ENCODE assay signal across 8 mouse cellular contexts in genomic region chr1:34121157-34122015, GRCm38 (mm10).
DNase-seq lines count a peak whose midpoint lies in the region; ATAC-seq and TF ChIP-seq lines count a peak whose summit lies in the region.

No protein-coding gene starts in this region.

- no peaks in the 10 kb centered on the region for H3K36me3 ChIP-seq in intestine, embryonic 16.5 days (ENCODE audit: control insufficient read depth, insufficient read depth, low read length)
- H3K36me3 ChIP-seq in liver, embryonic 12.5 days, result no peaks in the 10 kb centered on the region

- peak; percentile 75 for ATAC-seq in intestine, embryonic 16.5 days
- ATAC-seq in liver, embryonic 12.5 days, result no peak

- peaks cover 15% of the 10 kb centered on the region for H3K4me1 ChIP-seq in intestine, embryonic 16.5 days (ENCODE audit: control insufficient read depth, insufficient read depth, low read length)
- peaks cover 2% of the 10 kb centered on the region; the same call in 1 of the 2 replicates for H3K4me1 ChIP-seq in liver, embryonic 12.5 days

- H3K9ac ChIP-seq in intestine, embryonic 16.5 days (ENCODE audit: low read depth, low read length), result peak overlapping the region; percentile 73
- H3K9ac ChIP-seq in liver, embryonic 12.5 days, result no peak overlapping the region

- no peaks in the 10 kb centered on the region for H3K27me3 ChIP-seq in intestine, embryonic 16.5 days (replicated peaks; ENCODE audit: control insufficient read depth, insufficient read depth, low read length)
- H3K27me3 ChIP-seq in liver, embryonic 12.5 days (replicated peaks), result no peaks in the 10 kb centered on the region

- peak overlapping the region; percentile 63 for H3K27ac ChIP-seq in left cerebral cortex, adult 2 months
- peak overlapping the region; percentile 95 for H3K27ac ChIP-seq in intestine, embryonic 16.5 days (ENCODE audit: low read length)
- H3K27ac ChIP-seq in liver, embryonic 12.5 days, result peak overlapping the region; percentile 62; the same call in 1 of the 2 replicates

- TF ChIP-seq CTCF in left cerebral cortex, adult 2 months (IDR thresholded peaks at IDR 0.05), result no peak

- no peaks in the 10 kb centered on the region for H3K9me3 ChIP-seq in intestine, embryonic 16.5 days (ENCODE audit: control insufficient read depth, low read length)
- no peaks in the 10 kb centered on the region for H3K9me3 ChIP-seq in liver, embryonic 12.5 days (replicated peaks)

- intact Hi-C loops in left cerebral cortex, adult 2 months (cut with DNase I), result no loop called here

- peak overlapping the region; percentile 38 for H3K4me3 ChIP-seq in left cerebral cortex, adult 2 months
- H3K4me3 ChIP-seq in intestine, embryonic 16.5 days (ENCODE audit: low read length), result peak overlapping the region; percentile 53
- peak overlapping the region; percentile 3; the same call in 1 of the 2 replicates for H3K4me3 ChIP-seq in liver, embryonic 12.5 days

- peak overlapping the region; percentile 63 for H3K4me2 ChIP-seq in intestine, embryonic 16.5 days (ENCODE audit: low read depth, low read length)
- H3K4me2 ChIP-seq in liver, embryonic 12.5 days, result peak overlapping the region; percentile 43

- WGBS in intestine, embryonic 16.5 days, result 27% methylated on average over 29 of the region's 29 CpGs
- 72% methylated on average over 29 of the region's 29 CpGs for WGBS in liver, embryonic 12.5 days (ENCODE audit: insufficient replicate concordance)

- no peak for DNase-seq in left cerebral cortex, adult 2 months (ENCODE audit: extremely low spot score in 1 of 2, low spot score in 2 of 2)
- DNase-seq in left cerebral cortex, adult 11 months (ENCODE audit: low spot score), result no peak
- peak; percentile 21 to 48 for DNase-seq in adrenal gland, postnatal 4 days (ENCODE audit: low spot score in 2 of 2)
- peak; percentile 76 for DNase-seq in gastrocnemius, postnatal 25 days
- peak; percentile 70 for DNase-seq in ovary, postnatal 36 days (ENCODE audit: low spot score)
- DNase-seq in c-Kit-positive CD71-positive TER-119-positive erythroid progenitor cells, embryonic 14.5 days (ENCODE audit: low spot score), result no peak

Comparison
In these comparisons a context has a peak if more than half of its experiments do, and no peak if none do; other contexts are left out.
1. DNase-seq: peak in adrenal gland, postnatal 4 days (2 of 2), gastrocnemius, postnatal 25 days (single experiment) and ovary, postnatal 36 days (single experiment); none in left cerebral cortex, adult 2 months (0 of 2), left cerebral cortex, adult 11 months (single experiment) and c-Kit-positive CD71-positive TER-119-positive erythroid progenitor cells, embryonic 14.5 days (single experiment).
2. H3K4me3 ChIP-seq: peak in every context shown above with its lines; median percentile 53 in intestine, embryonic 16.5 days; 38 in left cerebral cortex, adult 2 months; 3 in liver, embryonic 12.5 days.
3. Peak in every context shown above with its lines, with median percentiles within 50 percentile points of each other: H3K27ac ChIP-seq.